Mouse (Mus musculus) megakaryocyte, embryonic 14.5 days (primary cell): ENCODE measurements at regions not wholly inside any gene's neighbourhood (a gene's known extent, or its start where the extent isn't known, plus 50 kb on each side); places are given as distances from the start of the nearest gene placed in this dataset.

Experiments used
- FLI1 ChIP-seq: IDR thresholded peaks from 2 replicates; pipeline ENCODE4 v1.6.1; 2012; ENCODE audit warnings: low read length, inconsistent platforms, mixed read lengths
- GATA1 ChIP-seq: IDR thresholded peaks from 3 replicates; pipeline ENCODE4 v1.6.1; 2012; ENCODE audit warnings: mixed read lengths, low read length, inconsistent platforms, borderline replicate concordance

DNA sequence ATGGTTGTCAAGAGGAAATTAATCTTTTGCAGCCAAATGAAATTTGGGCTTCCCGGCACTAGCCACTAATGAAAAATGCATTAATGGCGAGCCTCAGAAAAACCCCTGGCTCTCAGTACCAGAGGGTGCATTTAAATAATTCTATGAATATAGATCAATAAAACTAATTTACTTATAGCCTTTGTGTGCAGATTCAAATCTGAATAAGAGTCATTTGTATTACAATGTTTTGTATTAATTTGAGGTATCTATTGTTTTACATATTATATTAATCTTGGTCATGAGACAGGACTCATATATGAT, 392.1 kb downstream of the Nuf2 start:
- TF ChIP-seq GATA1 = no peak
- TF ChIP-seq FLI1 = no peak
